Mouse (Mus musculus): ENCODE data around the gene Usp43. TPM values are rescaled to one million over a fixed set of nuclear protein-coding genes. Genes with fewer than 3 reads are reported as not detected.

Gene Usp43
- total RNA-seq (2014; fragmentation: Nextera tagmentation) (not detected in 2 replicates), total RNA-seq (2017) (0.05 and 0.17 TPM in 2 replicates), polyA plus RNA-seq (2012) (not detected in 2 replicates)

DNA sequence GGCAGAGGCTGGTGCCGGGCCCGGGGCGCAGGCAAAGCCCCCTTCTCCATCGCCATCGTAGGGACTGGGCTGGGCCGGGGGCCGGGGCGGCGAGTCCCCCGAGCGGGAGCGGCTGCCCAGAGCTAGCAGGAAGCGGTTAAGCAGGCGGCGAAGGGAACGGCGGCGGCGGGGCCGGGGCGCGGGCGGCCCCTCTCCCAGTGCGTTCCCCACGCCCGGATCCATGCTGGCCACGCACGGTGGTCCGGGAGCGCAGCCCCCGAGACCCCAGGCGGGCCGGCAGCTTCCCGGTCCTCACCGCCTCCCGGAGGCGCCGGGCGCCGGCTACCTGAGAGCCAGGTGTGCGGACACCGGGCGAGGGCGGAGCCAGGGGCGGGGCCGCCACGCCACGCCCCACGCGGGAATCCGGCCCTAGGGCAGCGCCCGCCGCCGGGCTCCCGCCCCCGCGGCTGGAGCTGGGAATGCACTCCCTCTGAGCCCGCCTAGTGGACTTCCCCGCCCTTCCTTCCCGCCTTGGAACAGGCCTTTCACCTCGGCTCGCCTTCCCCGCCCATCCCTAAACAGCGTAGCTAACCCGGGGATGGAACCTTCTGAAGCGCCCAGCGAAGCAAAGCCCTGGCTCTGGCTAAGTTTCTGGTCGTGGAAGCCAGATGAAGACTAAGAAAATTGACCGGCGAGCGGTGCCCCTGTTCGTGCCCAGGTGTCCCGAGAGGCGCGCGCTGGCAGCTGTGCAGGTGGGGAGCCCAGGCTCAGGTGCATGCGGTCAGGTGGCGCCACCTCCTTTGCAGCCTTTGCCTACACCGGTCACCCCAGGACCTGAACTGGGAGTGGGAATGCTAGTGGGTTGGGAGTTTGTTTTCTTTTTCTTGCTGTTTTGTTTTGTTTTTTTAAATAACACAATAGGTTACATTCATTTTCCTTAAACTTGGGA is at the start of gene Usp43:
Usp43 (minus strand) TSS at position 327 of the 928 bp plus-strand sequence.
- TF ChIP-seq GATA1 (IDR thresholded peaks at IDR 0.05; ENCODE audit: borderline replicate concordance, low read length) (no peak), CTCF (IDR thresholded peaks at IDR 0.05; ENCODE audit: low read depth, low read length) (no peak), TAL1 (conservative IDR thresholded peaks at IDR 0.05; ENCODE audit: low read depth, low read length) (no peak), GATA2 (IDR thresholded peaks at IDR 0.05; ENCODE audit: borderline replicate concordance, low read depth, low read length) (no peak), POLR2AphosphoS5 (IDR thresholded peaks at IDR 0.05; ENCODE audit: insufficient replicate concordance, low read depth, low read length) (no peak)
- Histone ChIP-seq H3K4me3 (ENCODE audit: low read depth, low read length) (no peak within 1 kb of the TSS), H3K4me1 (ENCODE audit: insufficient read depth, low read depth, low read length) (no peaks in the 10 kb centered on the region), H3K27me3 (ENCODE audit: insufficient read depth, low read length) (no peaks in the 10 kb centered on the region), H3K36me3 (replicated peaks) (no peaks in the 10 kb centered on the region), H3K9me3 (replicated peaks) (peaks cover 26% of the 10 kb centered on the region)
- no peak for DNase-seq (ENCODE audit: low spot score)
- ATAC-seq (ENCODE audit: extremely low read depth, insufficient number of reproducible peaks, low FRiP score, poor library complexity, severe bottlenecking), result no peak

GRCm38 (mm10) chr11:67967831-67968230 is 45.9 kb upstream of the Usp43 start:
- 0 out of 2 replicates have a peak overlapping the region, but pooled peaks have one; percentile 20 for H3K4me3 ChIP-seq (ENCODE audit: low read depth, low read length)
- no peaks in the 10 kb centered on the region for H3K27me3 ChIP-seq (ENCODE audit: insufficient read depth, low read length)
- TF ChIP-seq POLR2AphosphoS5 (IDR thresholded peaks at IDR 0.05; ENCODE audit: insufficient replicate concordance, low read depth, low read length), result no peak
- no peak for TF ChIP-seq CTCF (IDR thresholded peaks at IDR 0.05; ENCODE audit: low read depth, low read length)
- no peak for TF ChIP-seq GATA1 (IDR thresholded peaks at IDR 0.05; ENCODE audit: borderline replicate concordance, low read length)
- no peak for TF ChIP-seq TAL1 (conservative IDR thresholded peaks at IDR 0.05; ENCODE audit: low read depth, low read length)
- TF ChIP-seq GATA2 (IDR thresholded peaks at IDR 0.05; ENCODE audit: borderline replicate concordance, low read depth, low read length), result no peak
- peaks cover 18% of the 10 kb centered on the region for H3K4me1 ChIP-seq (ENCODE audit: insufficient read depth, low read depth, low read length)
- H3K36me3 ChIP-seq (replicated peaks), result peaks cover 38% of the 10 kb centered on the region
- DNase-seq (ENCODE audit: low spot score) (no peak), ATAC-seq (ENCODE audit: extremely low read depth, insufficient number of reproducible peaks, low FRiP score, poor library complexity, severe bottlenecking) (no peak)
- no peaks in the 10 kb centered on the region for H3K9me3 ChIP-seq (replicated peaks)

DNA sequence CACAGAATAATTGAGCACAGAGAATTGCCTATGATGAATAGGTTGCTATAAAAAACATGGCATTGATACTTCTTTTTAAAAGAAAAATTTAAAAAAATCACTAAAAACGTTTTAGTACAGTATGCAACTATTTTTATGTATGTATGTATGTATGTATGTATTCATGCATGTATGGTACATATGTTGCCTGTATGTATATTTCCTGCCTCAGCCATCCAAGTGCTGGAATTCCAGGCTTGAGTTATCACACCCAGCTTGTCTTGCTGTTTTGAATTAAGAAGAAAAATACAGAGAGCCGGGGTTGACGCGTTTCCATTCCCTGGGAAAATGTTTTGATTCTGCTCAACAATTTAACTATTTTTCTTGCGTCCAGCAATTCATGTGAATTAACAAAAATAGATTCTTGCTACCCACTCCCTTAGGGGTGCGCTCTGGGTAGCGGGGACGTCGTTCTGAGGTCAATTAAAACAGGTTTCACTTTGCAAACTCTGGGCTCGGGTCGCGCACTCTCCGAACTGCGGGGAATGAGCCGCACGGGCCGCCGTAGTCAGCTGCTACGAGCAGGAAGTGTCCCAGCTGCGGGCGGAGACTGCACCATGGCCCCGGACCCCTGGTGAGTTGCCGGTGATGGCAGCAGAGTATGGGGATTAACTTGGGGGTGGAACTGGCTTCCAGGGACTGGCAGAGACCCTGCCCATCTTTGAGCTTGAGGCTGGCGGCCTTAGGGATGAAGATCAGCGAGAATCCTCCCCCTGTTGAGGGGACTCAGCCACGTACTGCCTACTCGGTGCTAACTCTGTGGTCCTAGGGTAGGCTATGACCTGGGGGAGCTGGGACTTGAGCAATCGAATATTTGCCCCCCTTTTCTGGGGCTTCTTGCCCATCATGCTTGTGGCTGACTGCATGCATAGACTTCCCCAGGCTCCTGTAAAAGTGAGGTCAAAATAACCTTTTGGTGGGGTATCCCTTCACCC is 44.2 kb upstream of the Usp43 start, which contains the start of gene Stx8:
Stx8 (plus strand) TSS at position 289 of the 974 bp plus-strand sequence.
- peaks cover 26% of the 10 kb centered on the region for H3K36me3 ChIP-seq (replicated peaks)
- TF ChIP-seq GATA1 (IDR thresholded peaks at IDR 0.05; ENCODE audit: borderline replicate concordance, low read length) (no peak), TAL1 (conservative IDR thresholded peaks at IDR 0.05; ENCODE audit: low read depth, low read length) (no peak), CTCF (IDR thresholded peaks at IDR 0.05; ENCODE audit: low read depth, low read length) (no peak), POLR2AphosphoS5 (IDR thresholded peaks at IDR 0.05; ENCODE audit: insufficient replicate concordance, low read depth, low read length) (no peak)
- peak within 1 kb of the TSS; percentile 88 for H3K4me3 ChIP-seq (ENCODE audit: low read depth, low read length)
- H3K27me3 ChIP-seq (ENCODE audit: insufficient read depth, low read length), result no peaks in the 10 kb centered on the region
- DNase-seq (ENCODE audit: low spot score), result peak; percentile 64
- ATAC-seq (ENCODE audit: extremely low read depth, insufficient number of reproducible peaks, low FRiP score, poor library complexity, severe bottlenecking), result peak; percentile 84
- H3K9me3 ChIP-seq (replicated peaks), result no peaks in the 10 kb centered on the region
- H3K4me1 ChIP-seq (ENCODE audit: insufficient read depth, low read depth, low read length), result peaks cover 18% of the 10 kb centered on the region

GRCm38 (mm10) chr11:67965242-67965883 is 43.4 kb upstream of the Usp43 start, which contains the start of gene Cfap52:
Cfap52 (minus strand) TSS chr11:67965651.
- Histone ChIP-seq H3K4me1 (ENCODE audit: insufficient read depth, low read depth, low read length) (peaks cover 18% of the 10 kb centered on the region), H3K4me3 (ENCODE audit: low read depth, low read length) (peak within 1 kb of the TSS; percentile 88), H3K27me3 (ENCODE audit: insufficient read depth, low read length) (no peaks in the 10 kb centered on the region; the same call in 1 of the 2 replicates), H3K36me3 (replicated peaks) (peaks cover 18% of the 10 kb centered on the region), H3K9me3 (replicated peaks) (no peaks in the 10 kb centered on the region)
- DNase-seq (ENCODE audit: low spot score) (peak; percentile 45), ATAC-seq (ENCODE audit: extremely low read depth, insufficient number of reproducible peaks, low FRiP score, poor library complexity, severe bottlenecking) (peak; percentile 61)
- TF ChIP-seq CTCF (IDR thresholded peaks at IDR 0.05; ENCODE audit: low read depth, low read length), result no peak
- TF ChIP-seq GATA2 (IDR thresholded peaks at IDR 0.05; ENCODE audit: borderline replicate concordance, low read depth, low read length), result no peak
- no peak for TF ChIP-seq POLR2AphosphoS5 (IDR thresholded peaks at IDR 0.05; ENCODE audit: insufficient replicate concordance, low read depth, low read length)

DNA sequence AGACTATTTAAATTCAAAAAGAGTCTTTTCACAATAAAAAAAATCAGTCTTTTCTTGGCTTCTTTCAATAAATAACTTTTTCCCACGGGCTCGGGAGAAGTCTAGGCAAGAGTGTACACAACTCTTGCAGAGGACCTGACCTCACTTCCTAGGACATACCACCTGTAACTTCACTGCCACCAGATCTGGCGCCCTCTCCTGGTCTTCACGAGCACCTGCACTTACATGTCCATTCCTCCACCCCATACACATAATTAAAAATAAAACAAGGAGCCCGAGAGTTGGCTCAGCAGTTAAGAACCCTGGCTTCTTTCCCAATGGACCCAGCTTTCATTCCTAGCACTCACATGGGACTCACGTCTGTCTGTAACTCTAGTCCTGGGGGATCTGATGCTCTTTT is 42.2 kb upstream of the Usp43 start:
- Histone ChIP-seq H3K4me3 (ENCODE audit: low read depth, low read length) (no peak overlapping the region), H3K27me3 (ENCODE audit: insufficient read depth, low read length) (no peaks in the 10 kb centered on the region; the same call in 1 of the 2 replicates), H3K9me3 (replicated peaks) (no peaks in the 10 kb centered on the region), H3K36me3 (replicated peaks) (peaks cover 6% of the 10 kb centered on the region), H3K4me1 (ENCODE audit: insufficient read depth, low read depth, low read length) (peaks cover 18% of the 10 kb centered on the region)
- no peak for DNase-seq (ENCODE audit: low spot score)
- ATAC-seq (ENCODE audit: extremely low read depth, insufficient number of reproducible peaks, low FRiP score, poor library complexity, severe bottlenecking), result no peak
- no peak for TF ChIP-seq CTCF (IDR thresholded peaks at IDR 0.05; ENCODE audit: low read depth, low read length)
- TF ChIP-seq POLR2AphosphoS5 (IDR thresholded peaks at IDR 0.05; ENCODE audit: insufficient replicate concordance, low read depth, low read length), result no peak
- no peak for TF ChIP-seq GATA2 (IDR thresholded peaks at IDR 0.05; ENCODE audit: borderline replicate concordance, low read depth, low read length)
- TF ChIP-seq TAL1 (conservative IDR thresholded peaks at IDR 0.05; ENCODE audit: low read depth, low read length), result no peak
- TF ChIP-seq GATA1 (IDR thresholded peaks at IDR 0.05; ENCODE audit: borderline replicate concordance, low read length), result no peak

Data from G1E (cell line).